Mouse (Mus musculus): ENCODE results near the gene Btbd35f16. TPM values are rescaled to one million over a fixed set of nuclear protein-coding genes. Genes with fewer than 3 reads are reported as not detected.
"Not testable (repeated sequence)": the region's sequence is repeated elsewhere in the genome, so short reads cannot be mapped to it uniquely, and the experiment has no call there.

Btbd35f16 gene
- total RNA-seq (2014; fragmentation: Nextera tagmentation), result not detected in 2 replicates
- total RNA-seq (2017), result not detected in 2 replicates

- not testable (repeated sequence) for ATAC-seq (replicated peaks; ENCODE audit: poor library complexity, severe bottlenecking)
Measured at GRCm38 (mm10) chrX:3956902-3957301, at the start of gene Btbd35f16. Gene Btbd35f16 (minus strand): TSS chrX:3957002.

Other genes starting within 250 kb of the Btbd35f16 start
- not detected in 2 replicates for gene Btbd35f10, start 204.1 kb downstream of the Btbd35f16 start, total RNA-seq (2014; fragmentation: Nextera tagmentation)
- gene Btbd35f10, start 204.1 kb downstream of the Btbd35f16 start, total RNA-seq (2017), result not detected in 2 replicates
- gene Btbd35f3, start 80.7 kb upstream of the Btbd35f16 start, total RNA-seq (2014; fragmentation: Nextera tagmentation), result not detected in 2 replicates
- gene Btbd35f3, start 80.7 kb upstream of the Btbd35f16 start, total RNA-seq (2017), result not detected in 2 replicates
- gene Btbd35f28, start 239.6 kb upstream of the Btbd35f16 start, total RNA-seq (2014; fragmentation: Nextera tagmentation), result not detected in 2 replicates
- not detected in 2 replicates for gene Btbd35f28, start 239.6 kb upstream of the Btbd35f16 start, total RNA-seq (2017)